Mouse (Mus musculus) embryonic stem cell, embryonic (primary cell): Measurements from ENCODE around the gene Dcst1.

ENCODE experiments used
- CTCF ChIA-PET, 4 experiments: fragments of 300-600 bp in 2 of 4; fragments of 350-600 bp in 2 of 4; sonication (Branson Sonifier 250); formaldehyde crosslinking; loops; one replicate each; lab custom pipeline; 2022; ENCODE audit warnings: inconsistent platforms in 2 of 4; lab: Charles Lee
- POLR2A ChIA-PET, 4 experiments: fragments of 300-600 bp in 2 of 4; fragments of 350-600 bp in 2 of 4; sonication (Branson Sonifier 250); formaldehyde crosslinking; loops; one replicate each; lab custom pipeline; 2022; ENCODE audit warnings: antibody characterized with exemption in 4 of 4, inconsistent platforms in 1 of 4; lab: Charles Lee

Gene Dcst1

GRCm38 (mm10) chr3:89365153-89365485 is at the start of gene Dcst1:
Gene Dcst1, minus strand, starts transcription at chr3:89365253.
- CTCF ChIA-PET: interaction anchor here (1.0 to 1.7 kb wide), 8 partner anchors 10 to 85 kb away, joined by 3 to 7 read pairs (median 4); partner anchors contain the start of gene Adam15 (in 1 of the 4)
- POLR2A ChIA-PET: interaction anchor here in 3 of 4 experiments (0.7 to 3.0 kb wide), 19 partner anchors 9 to 544 kb away, joined by 3 to 19 read pairs (median 4); partner anchors contain the start of genes Adam15 (in 2 of the 3), Cks1b (in 1 of the 3), Hcn3 (in 1 of the 3) and Pbxip1 (in 1 of the 3)

GRCm38 (mm10) chr3:89411490-89412393 is 46.7 kb upstream of the Dcst1 start, which contains the start of gene Flad1:
Gene Flad1, minus strand, starts transcription at chr3:89411870.
- ChIA-PET CTCF (interaction anchor here in 3 of 4 experiments (0.6 to 2.1 kb wide), 17 partner anchors 9 to 169 kb away, joined by 3 to 11 read pairs (median 4); partner anchors contain the start of genes Adam15 (in 1 of the 3), Lenep (in 1 of the 3) and Pygo2 (in 1 of the 3)), POLR2A (interaction anchor here (0.5 to 2.5 kb wide), 50 partner anchors 9 to 836 kb away, joined by 3 to 30 read pairs (median 4); partner anchors contain the start of genes Pygo2 (in 3 of the 4), Adam15 (in 2 of the 4), Efna4 (in 1 of the 4) and Lenep (in 1 of the 4))

GRCm38 (mm10) chr3:89410864-89411263 is 45.8 kb upstream of the Dcst1 start:
- ChIA-PET POLR2A (interaction anchor here in 2 of 4 experiments (1.3 to 5.3 kb wide), 4 partner anchors 12 to 38 kb away, joined by 6 to 46 read pairs (median 18); partner anchors contain the start of gene Zbtb7b (in 1 of the 2)), CTCF (no interaction called here)

GRCm38 (mm10) chr3:89409701-89410100 is 44.6 kb upstream of the Dcst1 start:
- ChIA-PET POLR2A (interaction anchor here in 3 of 4 experiments (0.9 to 5.6 kb wide), 14 partner anchors 8 to 179 kb away, joined by 3 to 65 read pairs (median 8); partner anchors contain the start of genes Cks1b (in 3 of the 3), Shc1 (in 3 of the 3), Pbxip1 (in 1 of the 3) and Pygo2 (in 1 of the 3)), CTCF (interaction anchor here in 3 of 4 experiments (1.1 to 3.0 kb wide), 4 partner anchors 8 to 16 kb away, joined by 3 to 28 read pairs (median 8); partner anchors contain the start of genes Cks1b (in 1 of the 3) and Shc1 (in 1 of the 3))

- POLR2A ChIA-PET: interaction anchor here (0.8 to 5.6 kb wide), 25 partner anchors 9 to 59 kb away, joined by 3 to 65 read pairs (median 5); partner anchors contain the start of genes Cks1b (in 3 of the 4), Shc1 (in 3 of the 4), Adam15 (in 1 of the 4) and Pbxip1 (in 1 of the 4)
- CTCF ChIA-PET: interaction anchor here (0.5 to 3.0 kb wide), 17 partner anchors 9 to 716 kb away, joined by 3 to 28 read pairs (median 5); partner anchors contain the start of genes Cks1b (in 3 of the 4) and Shc1 (in 3 of the 4)
Observed at GRCm38 (mm10) chr3:89408448-89408847, 43.4 kb upstream of the Dcst1 start.

GRCm38 (mm10) chr3:89406887-89407286 is 41.8 kb upstream of the Dcst1 start:
- POLR2A ChIA-PET: interaction anchor here (0.5 to 5.6 kb wide), 14 partner anchors 10 to 1527 kb away, joined by 3 to 65 read pairs (median 7); partner anchors contain the start of genes Cks1b (in 2 of the 4), Shc1 (in 2 of the 4), Fdps (in 1 of the 4) and Muc1 (in 1 of the 4)
- CTCF ChIA-PET: interaction anchor here (0.7 to 3.0 kb wide), 7 partner anchors 10 to 74 kb away, joined by 3 to 28 read pairs (median 4); partner anchors contain the start of genes Cks1b (in 1 of the 4) and Shc1 (in 1 of the 4)

GRCm38 (mm10) chr3:89402693-89403092 is 37.6 kb upstream of the Dcst1 start, which contains the start of gene Lenep:
Gene Lenep, minus strand, starts transcription at chr3:89402793.
- CTCF ChIA-PET: interaction anchor here in 1 of 4 experiments (1.1 kb wide), 2 partner anchors 9 to 24 kb away, joined by 3 read pairs; partner anchors contain the start of gene Flad1
- POLR2A ChIA-PET: interaction anchor here in 3 of 4 experiments (0.6 to 14.6 kb wide), 10 partner anchors 9 to 420 kb away, joined by 3 to 192 read pairs (median 4); partner anchors contain the start of genes Cks1b (in 2 of the 3), Flad1 (in 2 of the 3), Shc1 (in 2 of the 3) and Pygo2 (in 1 of the 3)

- ChIA-PET CTCF (interaction anchor here in 1 of 4 experiments (0.5 to 1.2 kb wide), 3 partner anchors 16 to 58 kb away, joined by 3 to 10 read pairs (median 5); no protein-coding TSS in a partner anchor), POLR2A (interaction anchor here (0.6 to 14.6 kb wide), 12 partner anchors 10 to 29 kb away, joined by 3 to 192 read pairs (median 4); partner anchors contain the start of genes Flad1 (in 3 of the 4), Cks1b (in 2 of the 4), Pygo2 (in 2 of the 4) and Shc1 (in 2 of the 4))
Observed at GRCm38 (mm10) chr3:89401329-89401728, 36.3 kb upstream of the Dcst1 start.

- CTCF ChIA-PET: interaction anchor here (0.5 to 9.2 kb wide), 74 partner anchors 9 to 414 kb away, joined by 3 to 148 read pairs (median 4); partner anchors contain the start of genes Cks1b (in 3 of the 4), Flad1 (in 3 of the 4), Pmvk (in 3 of the 4) and Shc1 (in 3 of the 4)
Observed at GRCm38 (mm10) chr3:89396654-89397005, 31.6 kb upstream of the Dcst1 start.

GRCm38 (mm10) chr3:89395806-89396653 is 31.0 kb upstream of the Dcst1 start:
- CTCF ChIA-PET: interaction anchor here (0.5 to 9.2 kb wide), 77 partner anchors 8 to 784 kb away, joined by 3 to 148 read pairs (median 4); partner anchors contain the start of genes Cks1b (in 3 of the 4), Flad1 (in 3 of the 4), Pmvk (in 3 of the 4) and Shc1 (in 3 of the 4)
- POLR2A ChIA-PET: interaction anchor here (0.5 to 14.6 kb wide), 53 partner anchors 8 to 294 kb away, joined by 3 to 192 read pairs (median 4); partner anchors contain the start of genes Cks1b (in 3 of the 4), Flad1 (in 3 of the 4), Pygo2 (in 3 of the 4) and Shc1 (in 3 of the 4)

More at GRCm38 (mm10) chr3:89396654-89397005, 31.6 kb upstream of the Dcst1 start:
- POLR2A ChIA-PET: interaction anchor here (0.5 to 14.6 kb wide), 51 partner anchors 9 to 295 kb away, joined by 3 to 192 read pairs (median 4); partner anchors contain the start of genes Cks1b (in 3 of the 4), Flad1 (in 3 of the 4), Pygo2 (in 3 of the 4) and Shc1 (in 3 of the 4)

GRCm38 (mm10) chr3:89395419-89395805 is 30.4 kb upstream of the Dcst1 start:
- ChIA-PET POLR2A (interaction anchor here in 3 of 4 experiments (0.7 to 14.6 kb wide), 15 partner anchors 12 to 125 kb away, joined by 3 to 192 read pairs (median 13); partner anchors contain the start of genes Cks1b (in 2 of the 3), Shc1 (in 2 of the 3), Adam15 (in 1 of the 3) and Flad1 (in 1 of the 3)), CTCF (interaction anchor here in 3 of 4 experiments (0.8 to 9.2 kb wide), 25 partner anchors 9 to 336 kb away, joined by 3 to 148 read pairs (median 8); partner anchors contain the start of genes Flad1 (in 2 of the 3), Adam15 (in 1 of the 3), Cks1b (in 1 of the 3) and Efna3 (in 1 of the 3))

- ChIA-PET POLR2A (interaction anchor here in 3 of 4 experiments (0.6 to 14.6 kb wide), 13 partner anchors 13 to 181 kb away, joined by 3 to 192 read pairs (median 17); partner anchors contain the start of genes Cks1b (in 3 of the 3), Shc1 (in 3 of the 3), Flad1 (in 1 of the 3) and Pmvk (in 1 of the 3)), CTCF (interaction anchor here in 2 of 4 experiments (0.7 to 9.2 kb wide), 10 partner anchors 12 to 482 kb away, joined by 3 to 148 read pairs (median 10); partner anchors contain the start of gene Adam15 (in 1 of the 2))
Observed at GRCm38 (mm10) chr3:89394894-89395256, 29.8 kb upstream of the Dcst1 start.

- POLR2A ChIA-PET: interaction anchor here (0.6 to 14.6 kb wide), 52 partner anchors 8 to 1093 kb away, joined by 3 to 192 read pairs (median 4); partner anchors contain the start of genes Cks1b (in 3 of the 4), Flad1 (in 3 of the 4), Shc1 (in 3 of the 4) and Adam15 (in 2 of the 4)
- CTCF ChIA-PET: interaction anchor here (0.7 to 9.2 kb wide), 20 partner anchors 11 to 483 kb away, joined by 3 to 148 read pairs (median 6); partner anchors contain the start of genes Adam15 (in 1 of the 4), Cks1b (in 1 of the 4), Krtcap2 (in 1 of the 4) and Pmvk (in 1 of the 4)
Observed at GRCm38 (mm10) chr3:89394006-89394893, 29.2 kb upstream of the Dcst1 start, which contains the start of gene Zbtb7b. Gene Zbtb7b, minus strand, starts transcription at chr3:89394776.
